Mouse (Mus musculus) adrenal gland, postnatal 25 days (tissue): Measurements from ENCODE around the gene Herc2. TPM values are rescaled to one million over a fixed set of nuclear protein-coding genes. Genes with fewer than 3 reads are reported as not detected.

ENCODE experiments used
- DNase-seq: peaks from one replicate; pipeline ENCODE4 v3.0.0; 2021; ENCODE audit warnings: mixed read lengths
- total RNA-seq: library from RNA; stranded (reverse); gene quantifications from 2 replicates; pipeline ENCODE4 v1.2.3, GENCODE M21; 2021

The Herc2 gene
- total RNA-seq, 1 experiment from 2014 or later: 74.7 TPM

- DNase-seq: no peak
Observed at GRCm38 (mm10) chr7:56201483-56202218, 151.7 kb downstream of the Herc2 start.

- DNase-seq: no peak
Observed at GRCm38 (mm10) chr7:56202843-56203242, 152.8 kb downstream of the Herc2 start.

GRCm38 (mm10) chr7:56203286-56203685, 153.3 kb downstream of the Herc2 start:
- no peak for DNase-seq

GRCm38 (mm10) chr7:56204877-56205276, 154.9 kb downstream of the Herc2 start:
- DNase-seq: no peak

- DNase-seq: no peak
Observed at GRCm38 (mm10) chr7:56220811-56221210, 170.8 kb downstream of the Herc2 start.

- DNase-seq: no peak
Observed at GRCm38 (mm10) chr7:56235794-56236423, 185.9 kb downstream of the Herc2 start.

GRCm38 (mm10) chr7:56236617-56237016, 186.6 kb downstream of the Herc2 start:
- no peak for DNase-seq

- DNase-seq: peak; percentile 26
Observed at GRCm38 (mm10) chr7:56239543-56239942, 189.5 kb downstream of the Herc2 start, which contains the start of gene Oca2. TSS of gene Oca2 (plus strand) at chr7:56239760.

- no peak for DNase-seq
Observed at GRCm38 (mm10) chr7:56254568-56254967, 204.6 kb downstream of the Herc2 start.

- DNase-seq: no peak
Observed at GRCm38 (mm10) chr7:56257875-56258441, 208.0 kb downstream of the Herc2 start.

GRCm38 (mm10) chr7:56277506-56277905, 227.5 kb downstream of the Herc2 start:
- DNase-seq: no peak

Other genes with a start within 250 kb of the Herc2 start
- 93.9 and 108 TPM in 2 replicates for gene Cyfip1, start 208.5 kb upstream of the Herc2 start, total RNA-seq
- 31.1 and 51.9 TPM in 2 replicates for gene Nipa2, start 87.7 kb upstream of the Herc2 start, total RNA-seq
- 5.1 and 7.6 TPM in 2 replicates for gene Nipa1, start 30.2 kb upstream of the Herc2 start, total RNA-seq
- 9.6 and 11.8 TPM in 2 replicates for gene Oca2, start 189.6 kb downstream of the Herc2 start, total RNA-seq